Mouse (Mus musculus) lung, adult 2 months (tissue): Measurements from ENCODE around the gene Dpp6. TPM values are rescaled to one million over a fixed set of nuclear protein-coding genes. Genes with fewer than 3 reads are reported as not detected.

Experiments
- DNase-seq: peaks from one replicate; pipeline ENCODE4 v3.0.0; 2022
- H3K4me1 ChIP-seq: fragments of 200-500 bp; 2 replicates; pipeline ENCODE4 v1.6.1; 2011; ENCODE audit warnings: low read length; ENCODE audit not compliant: control insufficient read depth, insufficient read depth
- H3K4me3 ChIP-seq: fragments of 200-500 bp; replicated peaks from 2 replicates; pipeline ENCODE3; 2011; ENCODE audit warnings: low read depth, mild to moderate bottlenecking, control low read depth, low read length; ENCODE audit errors: extremely low read depth
- CTCF ChIP-seq: fragments of 200-500 bp; IDR thresholded peaks from 2 replicates; pipeline ENCODE4 v1.5.1; 2011; ENCODE audit warnings: mild to moderate bottlenecking, low read length, control low read depth; ENCODE audit not compliant: insufficient read depth
- POLR2A ChIP-seq: fragments of 200-500 bp; IDR thresholded peaks from 2 replicates; pipeline ENCODE4 v1.6.1; 2011; ENCODE audit warnings: low read depth, mild to moderate bottlenecking, control low read depth, low read length, borderline replicate concordance; ENCODE audit errors: extremely low read depth
- WGBS: fragments of 180-500 bp; shearing (Covaris S2); methylation state at CpG from one replicate; pipeline ENCODE4 v1.1.7; 2018; 5-methylcytosine and 5-hydroxymethylcytosine counted together
- polyA plus RNA-seq: library from polyadenylated mRNA; depleted of rRNA; stranded (reverse); fragments of >200 nt; gene quantifications from 2 replicates; pipeline ENCODE4 v1.2.3, GENCODE M21; 2012

The Dpp6 gene
- polyA plus RNA-seq, 1 experiment = 0.40 TPM

DNA sequence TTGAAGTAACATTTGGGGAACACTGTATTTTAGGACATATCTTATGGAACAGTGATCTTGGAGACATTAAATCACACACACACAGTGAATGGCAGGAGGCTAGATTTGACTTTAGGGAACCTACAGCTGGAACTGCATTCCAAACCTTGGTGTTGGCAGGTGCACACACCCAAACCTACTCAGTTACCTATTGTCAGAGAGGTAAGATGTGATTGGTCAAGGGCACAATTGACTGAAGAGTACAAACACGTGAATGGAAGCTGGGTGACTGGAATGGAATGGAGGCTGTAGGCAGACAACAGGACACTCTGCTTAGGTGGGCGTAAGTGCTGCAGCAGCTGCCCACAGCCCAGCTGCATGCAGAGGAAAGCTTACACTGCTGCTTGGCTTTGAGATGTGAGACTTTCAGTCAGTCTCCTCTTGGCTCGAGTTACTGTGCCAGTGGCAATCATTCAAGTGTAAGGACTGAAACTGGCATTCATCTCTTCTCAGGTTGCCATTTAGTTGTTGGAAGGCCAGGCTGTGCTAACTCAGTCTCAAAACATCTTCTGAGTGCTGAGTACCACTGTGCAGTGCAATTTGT, 507.4 kb downstream of the Dpp6 start:
- no peak for DNase-seq
- 39% methylated on average over 3 of the region's 3 CpGs for WGBS
- H3K4me1 ChIP-seq = no peaks in the 10 kb centered on the region

DNA sequence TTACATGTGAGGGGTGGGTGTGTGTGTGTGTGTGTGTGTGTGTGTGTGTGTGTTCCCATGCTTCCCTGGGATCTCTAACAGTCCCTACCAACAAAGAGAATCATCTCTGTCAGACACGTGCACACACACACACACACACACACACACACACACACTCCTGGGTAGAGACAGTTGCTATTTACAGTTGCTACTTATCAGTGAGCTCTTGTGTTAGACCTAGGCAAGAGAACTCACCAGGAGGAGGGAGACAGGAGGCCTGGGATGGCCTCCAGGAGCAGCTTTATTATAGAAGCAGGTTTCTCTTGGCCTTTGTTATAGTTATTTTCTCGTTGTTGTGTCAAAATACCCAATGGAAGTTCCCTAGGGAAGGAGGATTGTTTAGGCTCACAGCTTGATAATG, 519.7 kb downstream of the Dpp6 start:
- DNase-seq = no peak
- Histone ChIP-seq H3K4me3 (no peak overlapping the region), H3K4me1 (no peaks in the 10 kb centered on the region)
- TF ChIP-seq POLR2A (no peak), CTCF (no peak)
- WGBS = 56% methylated on average over 2 of the region's 2 CpGs

More for the DNA sequence above, 507.4 kb downstream of the Dpp6 start:
- TF ChIP-seq POLR2A = no peak
- TF ChIP-seq CTCF = no peak
- no peak overlapping the region for H3K4me3 ChIP-seq

- 72% methylated on average over 5 of the region's 5 CpGs for WGBS
- DNase-seq = no peak
- no peaks in the 10 kb centered on the region for H3K4me1 ChIP-seq
- no peak for TF ChIP-seq CTCF
- no peak for TF ChIP-seq POLR2A
- H3K4me3 ChIP-seq = no peak overlapping the region
These were observed 522.4 kb downstream of the Dpp6 start for GRCm38 (mm10) chr5:27339196-27340030.

DNA sequence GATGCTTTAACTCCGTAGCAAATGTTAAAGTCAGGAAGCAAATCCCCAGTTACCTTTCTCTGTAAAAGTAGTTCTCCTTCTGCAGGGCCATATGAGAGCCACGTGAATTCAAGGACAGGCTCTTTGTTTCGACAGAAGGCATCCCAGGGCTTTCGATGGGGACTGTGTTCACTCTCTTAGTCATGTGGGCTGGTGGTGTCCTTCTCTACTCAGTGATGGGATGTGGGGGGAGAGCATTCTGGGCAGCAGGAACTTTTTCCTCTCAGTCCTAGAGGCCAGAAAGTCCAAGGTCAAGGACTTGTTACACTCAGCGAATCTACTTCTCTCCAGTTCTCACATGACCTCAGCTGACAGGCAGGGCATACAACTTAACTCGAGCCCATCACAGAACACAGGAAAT, 525.3 kb downstream of the Dpp6 start:
- WGBS = 62% methylated on average over 6 of the region's 6 CpGs

GRCm38 (mm10) chr5:27343626-27344025, 526.6 kb downstream of the Dpp6 start:
- no peak for TF ChIP-seq CTCF
- no peak for TF ChIP-seq POLR2A
- no peaks in the 10 kb centered on the region for H3K4me1 ChIP-seq
- 64% methylated on average over 1 of the region's 1 CpGs for WGBS
- no peak for DNase-seq
- no peak overlapping the region for H3K4me3 ChIP-seq

More for the DNA sequence above, 525.3 kb downstream of the Dpp6 start:
- TF ChIP-seq POLR2A (no peak), CTCF (no peak)
- Histone ChIP-seq H3K4me1 (no peaks in the 10 kb centered on the region), H3K4me3 (no peak overlapping the region)
- DNase-seq = no peak

DNA sequence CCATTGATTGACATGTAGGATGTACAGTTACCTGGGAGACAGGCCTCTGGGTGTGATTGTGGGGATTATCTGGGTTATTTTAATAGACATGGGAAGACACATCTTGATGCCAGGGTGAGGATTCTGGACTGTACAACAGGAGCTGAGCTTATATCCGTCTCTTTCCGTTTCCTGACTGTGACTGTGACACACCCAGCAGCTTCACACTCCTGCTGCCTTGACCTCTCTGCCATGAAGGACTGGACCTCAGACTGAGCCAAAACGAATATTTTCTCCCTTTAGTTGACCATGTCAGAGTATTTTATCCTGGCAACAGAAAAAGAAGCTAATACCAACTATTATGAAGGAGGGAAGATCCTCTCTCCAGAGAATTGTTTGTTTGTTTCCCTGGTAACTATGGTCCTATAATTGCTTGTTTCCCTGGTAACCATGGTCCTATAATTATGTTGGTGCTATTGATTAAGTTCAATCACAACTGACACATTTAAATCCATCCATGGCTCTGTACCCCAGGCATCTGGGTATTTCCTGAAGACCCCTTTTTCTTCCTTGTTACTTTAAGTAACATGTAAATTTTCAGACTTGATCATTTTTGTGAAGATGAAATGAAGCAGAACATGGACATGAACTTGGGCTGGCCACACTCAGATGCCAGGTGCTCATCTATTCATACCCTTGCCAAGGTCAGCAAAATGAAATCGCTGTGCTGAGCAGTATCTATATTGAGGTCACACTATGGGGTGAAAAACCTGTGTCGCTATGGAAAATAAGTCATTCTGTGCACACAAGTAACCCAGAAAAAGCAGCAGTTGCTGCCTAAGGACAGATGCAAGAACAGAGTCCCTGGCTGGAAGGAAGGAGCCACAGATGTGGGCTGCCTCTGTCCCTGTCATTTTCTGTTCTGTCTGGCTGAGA, 531.4 kb downstream of the Dpp6 start:
- Histone ChIP-seq H3K4me3 (no peak overlapping the region), H3K4me1 (no peaks in the 10 kb centered on the region)
- WGBS = 61% methylated on average over 5 of the region's 5 CpGs
- TF ChIP-seq CTCF (no peak), POLR2A (no peak)
- DNase-seq = no peak

DNA sequence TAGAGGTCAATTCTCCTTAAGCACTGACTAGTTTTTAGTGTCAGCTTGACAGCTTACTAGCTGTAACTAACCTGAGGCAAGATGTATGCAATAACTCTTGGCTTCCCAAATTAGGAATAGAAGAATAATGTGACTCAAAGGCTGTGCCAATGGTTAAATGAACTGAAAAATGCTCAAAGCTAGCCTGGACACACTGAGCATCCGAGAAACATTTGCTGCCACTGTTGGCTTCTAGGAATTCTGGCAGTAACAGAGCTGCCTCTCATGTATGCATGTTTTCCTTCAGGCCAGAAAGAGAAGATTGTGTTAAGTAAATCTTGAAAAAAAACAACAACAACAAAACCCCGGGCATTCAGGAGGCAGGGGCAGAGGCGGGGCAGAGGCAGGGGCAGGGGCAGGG, 540.6 kb downstream of the Dpp6 start:
- Histone ChIP-seq H3K4me1 (no peaks in the 10 kb centered on the region), H3K4me3 (no peak overlapping the region)
- no peak for DNase-seq
- no peak for TF ChIP-seq CTCF
- TF ChIP-seq POLR2A = no peak
- 60% methylated on average over 3 of the region's 3 CpGs for WGBS

DNA sequence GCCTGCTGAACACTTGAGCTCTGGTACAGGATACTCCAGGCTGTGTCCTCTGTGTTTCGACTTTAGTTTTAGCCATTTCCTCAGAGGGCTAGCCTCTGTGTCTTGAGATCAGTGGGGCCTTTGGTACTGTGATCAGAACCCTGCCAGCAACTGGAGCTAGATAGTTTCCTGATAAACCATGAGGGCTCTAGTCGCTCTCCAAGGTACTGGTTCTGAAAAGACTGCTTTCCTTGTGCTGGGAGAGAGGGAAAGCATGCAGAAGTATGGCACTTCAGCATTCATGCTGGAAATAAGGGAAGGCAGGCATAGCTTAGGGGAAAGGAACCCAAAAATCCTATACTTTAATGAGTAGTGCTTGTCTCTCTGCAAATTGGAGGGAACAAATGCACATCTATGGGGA, 548.9 kb downstream of the Dpp6 start:
- Histone ChIP-seq H3K4me3 (no peak overlapping the region), H3K4me1 (no peaks in the 10 kb centered on the region)
- DNase-seq = no peak
- 57% methylated on average over 2 of the region's 2 CpGs for WGBS
- TF ChIP-seq POLR2A = no peak
- no peak for TF ChIP-seq CTCF

DNA sequence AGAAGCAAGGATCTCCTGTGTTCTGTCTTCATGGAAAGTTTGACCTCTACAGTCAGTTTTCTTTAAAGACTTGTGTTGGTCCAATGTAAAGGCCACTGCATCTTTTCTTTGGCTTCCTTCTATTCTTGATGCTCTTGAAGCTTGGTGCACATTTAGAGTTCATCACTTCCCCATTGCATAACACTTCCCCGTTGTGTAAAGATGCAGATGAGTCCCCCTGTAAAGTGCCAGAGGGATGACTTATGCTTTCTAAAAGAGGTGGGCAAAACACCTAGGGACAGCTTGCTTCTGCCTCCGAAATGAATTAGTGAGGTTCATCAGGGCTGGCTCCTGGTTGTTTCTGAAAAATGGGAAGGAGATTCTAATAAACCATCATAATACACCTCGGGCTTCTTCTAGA, 553.8 kb downstream of the Dpp6 start:
- DNase-seq = no peak
- WGBS = 60% methylated on average over 3 of the region's 3 CpGs
- Histone ChIP-seq H3K4me1 (no peaks in the 10 kb centered on the region), H3K4me3 (no peak overlapping the region)
- TF ChIP-seq CTCF (no peak), POLR2A (no peak)
